Mouse (Mus musculus): ENCODE results near the gene Phlpp2.

DNA sequence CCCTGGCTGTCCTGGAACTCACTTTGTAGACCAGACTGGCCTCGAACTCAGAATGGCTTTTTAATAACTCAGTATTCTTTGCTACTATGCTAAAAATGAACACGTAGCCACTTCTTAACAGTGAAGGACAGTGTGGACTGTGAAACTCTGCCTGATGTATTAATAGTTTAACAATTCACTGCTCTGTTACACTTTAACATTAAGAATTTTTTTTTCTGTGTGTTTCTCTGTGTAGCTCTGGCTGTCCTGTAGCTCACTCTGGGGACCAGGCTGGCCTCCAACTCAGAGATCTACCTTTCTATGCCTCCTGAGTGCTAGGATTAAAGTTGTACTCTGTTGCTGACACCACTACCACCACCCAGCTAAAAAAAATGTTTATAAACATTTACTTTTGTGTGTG is 44.8 kb upstream of the Phlpp2 start:
- no peak for TF ChIP-seq GATA1 (IDR thresholded peaks at IDR 0.05; ENCODE audit: borderline replicate concordance, low read length)
- TF ChIP-seq FLI1 (IDR thresholded peaks at IDR 0.05; ENCODE audit: low read length), result no peak
